Mouse (Mus musculus) urinary bladder, postnatal 25 days (tissue): ENCODE data around the gene Prap1.

Experiments used
- DNase-seq: peaks from one replicate; pipeline ENCODE4 v3.0.0; 2022; ENCODE audit warnings: low spot score

Gene Prap1

GRCm38 (mm10) chr7:140092924-140093528 lies at the start of gene Prap1:
Prap1 (plus strand) TSS chr7:140093395.
- no peak for DNase-seq

GRCm38 (mm10) chr7:140045546-140045945 lies 47.6 kb upstream of the Prap1 start:
- DNase-seq: no peak

DNA sequence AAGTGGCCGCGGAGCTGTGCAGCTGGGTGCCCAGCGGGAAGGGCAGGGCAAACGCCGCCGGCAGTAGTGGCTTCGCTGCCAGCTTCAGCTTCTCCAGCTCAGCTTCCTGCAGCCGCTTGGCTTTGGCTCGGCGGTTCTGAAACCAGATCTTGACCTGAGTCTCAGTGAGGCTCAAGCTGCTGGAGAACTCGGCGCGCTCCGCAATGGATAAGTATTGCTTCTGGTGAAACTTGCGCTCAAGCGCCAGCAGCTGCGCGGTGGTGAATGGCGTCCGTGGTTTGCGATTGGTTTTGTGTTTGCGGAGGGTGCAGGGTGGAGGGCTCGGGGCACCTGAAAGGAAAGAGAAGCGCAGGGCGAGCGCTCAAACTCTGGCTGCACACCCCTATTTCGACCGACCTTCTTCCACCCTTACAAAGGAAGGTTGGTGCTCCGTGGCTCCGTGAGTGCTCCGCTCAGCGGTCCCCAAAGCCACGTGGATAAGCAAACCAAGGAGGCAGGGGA lies 45.3 kb upstream of the Prap1 start:
- no peak for DNase-seq

DNA sequence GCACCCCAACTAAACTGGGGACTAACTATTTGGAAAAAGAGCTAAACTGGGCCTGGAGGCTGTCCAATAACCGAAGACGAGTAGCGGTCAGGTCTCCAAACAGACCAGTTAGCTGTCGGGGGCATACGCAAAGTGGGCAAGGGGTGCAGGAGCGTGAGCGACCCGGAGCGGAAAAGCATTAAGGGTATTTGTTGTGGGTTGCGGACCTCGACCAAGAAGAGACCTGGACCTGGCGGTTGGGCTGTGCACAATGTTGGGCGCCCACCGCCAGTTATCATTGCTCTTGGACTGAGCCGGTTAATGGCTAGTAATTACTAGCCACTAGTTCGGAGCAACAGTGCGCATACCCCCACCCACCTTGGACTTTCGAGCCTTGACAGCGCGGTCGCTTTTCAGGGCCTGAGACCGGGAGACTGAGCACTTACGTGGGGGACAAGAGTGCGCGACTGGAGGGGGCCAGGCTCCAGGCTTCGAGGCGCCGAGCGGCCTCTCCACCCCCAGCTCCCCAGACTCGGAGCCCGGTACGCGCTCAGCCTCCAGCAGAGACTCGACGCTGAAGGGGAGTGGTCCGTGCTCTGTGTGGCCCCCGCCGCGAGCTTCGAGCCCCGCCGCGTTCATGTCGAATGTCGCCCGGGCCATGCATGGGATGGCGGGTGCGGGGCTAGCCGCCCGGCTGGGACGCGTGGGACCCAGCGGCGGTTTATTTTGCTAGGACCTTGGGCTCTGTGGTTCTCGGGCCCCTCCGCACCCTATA lies 44.7 kb upstream of the Prap1 start, which contains the start of gene Msx3:
Msx3 (minus strand) TSS at position 729 of the 754 bp plus-strand sequence.
- no peak for DNase-seq

DNA sequence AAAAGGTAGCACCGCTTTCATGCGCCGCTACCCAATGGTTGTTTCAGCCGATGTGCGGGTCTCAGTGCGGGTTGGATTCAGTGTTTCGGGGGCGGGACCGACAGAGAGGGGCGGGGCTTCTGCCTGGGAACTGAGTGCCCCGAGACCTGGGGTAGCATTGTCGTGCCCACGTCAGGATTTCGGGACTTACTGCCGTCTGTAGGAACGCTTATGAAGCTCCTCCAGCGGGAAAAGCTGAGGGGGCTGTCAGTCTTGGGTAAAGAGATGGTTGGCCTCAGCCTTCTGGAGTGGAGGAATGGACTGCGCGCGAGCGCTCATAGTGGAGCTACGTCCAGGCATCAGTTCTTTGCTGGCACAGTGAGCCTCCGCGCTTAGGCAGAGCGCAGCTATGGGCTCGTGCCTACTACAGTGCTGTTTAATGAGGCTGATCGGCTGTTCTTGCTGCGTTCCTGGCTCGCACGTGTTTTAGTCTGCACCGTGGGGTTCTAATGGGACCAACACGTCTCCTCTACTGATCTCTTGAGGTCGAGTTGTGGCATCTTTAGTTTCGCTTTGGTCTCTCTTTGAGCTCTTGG lies 44.0 kb upstream of the Prap1 start:
- DNase-seq: peak; percentile 19

DNA sequence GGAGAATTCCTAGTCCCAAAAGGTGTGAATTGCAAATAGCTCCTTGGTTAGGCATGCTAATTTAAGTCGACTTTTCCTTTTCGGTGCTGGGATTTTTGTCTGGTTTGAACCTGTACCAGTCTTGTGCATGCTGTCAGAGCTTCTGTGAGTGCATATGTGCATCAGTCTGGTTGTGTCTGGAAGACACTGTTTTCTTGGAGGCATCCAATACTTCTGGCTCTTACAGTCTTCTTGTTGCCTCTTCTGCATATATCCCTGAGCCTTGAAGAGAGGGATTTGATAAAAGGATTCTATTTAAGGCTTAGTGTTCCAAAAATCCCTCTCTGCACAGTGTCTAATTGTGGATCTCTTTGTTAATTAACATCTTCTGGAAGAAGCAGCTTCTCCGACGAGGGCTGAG lies 39.1 kb upstream of the Prap1 start:
- DNase-seq: no peak

GRCm38 (mm10) chr7:140057413-140058407 lies 35.5 kb upstream of the Prap1 start:
- no peak for DNase-seq

GRCm38 (mm10) chr7:140058528-140058927 lies 34.7 kb upstream of the Prap1 start:
- no peak for DNase-seq

DNA sequence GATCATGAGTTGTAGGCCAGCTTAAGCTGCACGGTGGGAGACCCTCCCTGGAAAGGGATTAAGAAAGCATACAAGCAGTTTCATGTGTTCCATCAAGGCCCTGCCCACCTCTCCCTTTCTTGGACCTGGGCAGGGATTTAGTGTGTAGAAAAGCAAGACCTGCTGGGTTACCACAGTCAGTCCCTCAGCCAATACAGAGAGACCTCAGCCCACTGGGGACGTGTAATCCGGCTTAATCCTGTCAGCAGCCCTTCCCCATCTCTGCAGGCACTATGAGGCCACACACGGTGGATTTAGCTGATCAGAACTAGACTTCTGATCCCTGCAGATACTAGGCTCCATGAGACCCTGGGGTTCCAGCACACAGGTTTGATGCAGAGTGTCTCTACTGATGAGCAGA lies 33.6 kb upstream of the Prap1 start:
- DNase-seq: no peak

DNA sequence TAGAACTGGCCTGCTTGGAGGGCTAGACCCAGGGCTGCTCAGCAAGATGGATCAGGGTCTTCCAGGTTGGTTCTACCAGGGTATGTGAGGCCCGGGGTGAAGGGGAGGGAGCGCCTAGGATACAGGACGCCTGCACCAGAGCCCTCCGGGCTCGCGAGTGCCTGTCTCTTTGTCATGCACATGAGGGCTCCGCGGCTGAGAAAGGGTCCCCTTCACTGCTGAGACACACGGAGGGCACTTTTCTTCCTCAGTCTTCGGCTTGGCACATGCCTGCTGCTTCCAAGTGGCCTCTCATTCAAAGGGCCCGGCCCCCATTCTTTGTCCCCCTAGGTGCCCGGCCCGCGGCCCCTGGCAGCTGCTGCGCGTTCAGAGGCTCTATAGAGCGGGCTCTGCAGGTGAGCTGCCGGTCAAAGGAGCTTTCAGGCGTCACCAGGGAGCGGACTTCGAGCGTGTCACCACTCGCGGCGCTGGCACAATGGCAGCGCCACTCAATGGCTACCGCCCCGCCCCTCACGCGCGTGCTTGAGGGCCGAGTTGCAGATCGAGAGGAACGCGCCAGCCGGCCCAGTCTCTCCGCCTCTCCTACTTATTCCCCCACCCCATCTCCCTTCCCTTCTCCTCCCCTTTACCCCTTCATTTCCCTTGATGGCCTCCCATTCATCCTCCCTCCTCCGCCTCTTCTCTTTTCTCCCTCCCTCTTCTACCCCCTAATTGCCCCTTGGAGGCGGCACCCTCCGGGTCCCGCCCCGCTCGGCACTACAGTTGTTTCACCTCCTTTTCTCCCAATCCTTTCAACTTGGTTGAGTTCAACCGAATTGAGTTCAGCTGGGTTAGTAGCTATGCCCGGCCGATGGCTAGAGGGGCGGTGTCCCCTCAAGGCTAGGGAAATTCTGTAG lies 32.0 kb upstream of the Prap1 start:
- DNase-seq: peak; percentile 36

GRCm38 (mm10) chr7:140061832-140062130 lies 31.4 kb upstream of the Prap1 start:
- DNase-seq: no peak

DNA sequence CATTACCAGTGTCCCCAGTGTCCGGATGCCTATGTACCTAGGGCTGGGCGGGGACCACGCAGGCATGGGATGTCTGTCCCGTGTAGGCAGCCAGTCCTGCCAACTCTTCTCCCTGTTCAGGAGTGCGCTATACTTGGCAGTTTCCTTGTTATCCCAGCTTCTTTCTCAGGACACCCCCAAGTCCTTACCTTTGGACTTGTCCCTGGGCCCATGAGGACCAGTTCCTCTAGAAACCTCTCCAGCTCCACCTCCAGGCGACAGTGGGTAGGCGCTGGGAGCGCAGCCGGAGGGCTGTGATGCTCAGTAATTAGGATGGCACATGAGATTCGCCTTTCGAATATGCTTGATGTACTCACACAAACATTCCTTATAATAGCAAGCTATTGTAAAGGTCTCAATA lies 30.9 kb upstream of the Prap1 start:
- no peak for DNase-seq

- peak; percentile 72 for DNase-seq
Observed at GRCm38 (mm10) chr7:140063092-140063491, 30.1 kb upstream of the Prap1 start.

- no peak for DNase-seq
Observed at GRCm38 (mm10) chr7:140067397-140067796, 25.8 kb upstream of the Prap1 start.

GRCm38 (mm10) chr7:140070042-140070711 lies 23.0 kb upstream of the Prap1 start:
- DNase-seq: no peak

DNA sequence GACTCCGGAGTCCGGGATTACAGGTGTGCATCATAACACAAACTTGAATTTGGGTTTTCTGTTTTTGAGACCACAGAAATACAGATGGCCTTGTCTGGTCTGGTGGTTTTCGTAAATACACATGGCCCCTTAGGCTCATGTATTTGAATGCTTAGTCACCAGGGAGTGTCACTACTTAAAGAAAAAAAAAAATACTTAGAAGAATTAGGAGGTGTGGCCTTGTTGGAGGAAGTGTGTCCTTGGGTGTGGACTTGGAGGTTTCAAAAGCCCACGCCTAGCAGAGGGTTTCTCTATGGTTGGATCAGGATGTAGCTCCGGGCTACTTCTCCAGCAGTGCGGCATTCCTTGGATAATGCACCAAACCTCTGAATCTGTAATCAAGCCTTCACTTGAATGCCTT lies 15.5 kb upstream of the Prap1 start:
- DNase-seq: no peak

DNA sequence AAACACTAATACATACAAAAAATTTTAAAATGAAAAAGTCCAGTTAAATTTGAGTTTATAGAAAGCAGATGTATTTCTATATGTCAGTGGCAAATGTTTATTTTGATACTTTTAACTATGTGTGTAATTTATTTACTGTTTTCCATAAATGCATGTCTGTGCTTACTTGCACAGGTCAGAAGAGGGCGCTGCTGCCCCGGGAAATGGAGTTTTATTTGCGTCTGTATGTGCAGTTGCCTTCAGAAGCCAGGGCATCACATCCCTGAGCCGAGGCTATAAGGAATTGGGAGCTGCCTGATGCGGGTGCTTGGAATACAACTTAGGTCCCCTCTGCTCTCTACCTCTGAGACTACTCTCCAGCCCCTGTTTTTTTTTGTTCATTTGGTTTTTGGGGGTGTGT lies 14.5 kb upstream of the Prap1 start:
- DNase-seq: peak; percentile 67

DNA sequence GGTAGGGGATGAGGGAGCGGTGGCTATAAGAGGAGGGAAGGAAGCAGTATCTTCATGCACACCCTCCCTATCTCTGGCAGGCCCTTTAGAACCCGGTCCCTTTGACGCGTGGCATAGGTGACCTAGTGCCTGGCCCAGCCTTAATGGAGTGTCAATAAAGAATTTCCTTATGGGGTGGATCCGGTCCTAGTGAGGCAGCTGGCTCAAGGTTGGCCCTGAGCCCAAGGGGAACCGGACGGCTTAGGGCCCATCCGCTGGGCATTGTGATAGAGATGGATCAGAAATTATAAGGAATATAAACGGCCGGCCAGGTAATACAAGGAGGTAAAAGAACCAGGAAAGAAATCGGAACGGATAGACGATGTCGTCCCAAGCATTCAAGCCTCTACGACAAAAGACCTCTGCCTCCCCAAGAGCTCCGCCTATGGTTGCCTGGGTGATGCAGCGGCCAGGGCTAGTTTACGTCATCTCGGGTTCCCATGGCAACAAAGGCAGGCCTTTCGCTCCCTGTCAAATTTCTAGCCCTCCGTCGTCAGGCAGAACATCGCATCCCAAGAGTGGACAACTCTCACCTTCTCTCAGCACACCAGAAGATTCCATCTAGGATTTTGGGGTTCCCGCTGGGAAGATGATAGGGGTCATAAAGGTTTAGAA lies 12.6 kb upstream of the Prap1 start:
- DNase-seq: peak; percentile 62

DNA sequence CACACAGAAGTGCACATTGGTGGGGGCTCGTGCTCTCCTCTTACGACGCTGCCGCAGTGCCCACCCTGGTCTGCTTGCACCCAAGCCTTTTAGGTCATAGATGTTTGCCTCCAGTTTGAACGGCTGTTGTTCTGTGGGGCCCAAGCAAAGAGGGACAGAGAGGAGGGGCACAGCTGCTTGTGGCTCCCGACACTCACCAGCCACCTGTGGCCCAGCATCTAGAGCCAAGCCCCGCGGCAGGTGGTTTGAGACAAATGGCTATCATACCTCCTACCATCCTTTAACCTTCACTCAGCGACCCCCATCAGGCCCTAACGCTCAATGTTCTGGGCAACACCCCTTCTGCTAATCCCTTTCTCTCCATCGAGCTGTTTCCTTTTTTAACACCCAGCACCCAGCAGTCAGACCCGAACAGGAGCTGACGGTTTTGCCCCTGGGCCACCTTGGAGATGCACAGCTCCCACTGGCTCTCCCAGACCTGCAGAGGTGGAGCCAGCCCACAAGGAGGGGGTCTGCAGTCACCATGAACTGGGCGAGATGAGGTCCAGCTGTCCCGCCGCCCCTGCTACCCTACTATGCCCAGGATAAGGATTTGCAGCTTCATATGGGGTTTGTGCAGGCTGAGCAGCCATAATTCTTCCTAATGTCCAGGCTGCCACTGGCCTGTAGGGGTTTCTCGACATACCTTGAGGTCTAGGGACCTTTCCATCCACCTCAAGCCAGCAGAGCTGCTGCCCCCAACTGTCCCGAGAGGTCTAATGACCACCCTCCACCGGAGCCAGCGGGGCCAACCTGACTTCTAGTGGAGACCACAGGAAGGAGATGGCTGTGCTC lies 11.6 kb upstream of the Prap1 start:
- DNase-seq: no peak
